Mouse (Mus musculus) erythroid progenitor cell, adult 5-6 weeks (primary cell): ENCODE measurements around the gene Veph1. TPM values are rescaled to one million over a fixed set of nuclear protein-coding genes. Genes with fewer than 3 reads are reported as not detected.

Experiments
- ATAC-seq: replicated peaks from 2 replicates; pipeline ENCODE4 v1.8.0; 2016; ENCODE audit warnings: moderate number of reproducible peaks, mild to moderate bottlenecking, moderate TSS enrichment, inconsistent platforms; ENCODE audit not compliant: poor library complexity, low FRiP score, severe bottlenecking
- total RNA-seq, 2 experiments: library from RNA; stranded (forward) in 1 of 2; stranded (reverse) in 1 of 2; fragments of 150-400 nt in 1 of 2; fragments of 186-747, 209-891 nt in 1 of 2; gene quantifications; 2 replicates each; pipeline versions ENCODE4 v1.2.3 to v1.2.4; 2015 to 2017; ENCODE audit warnings: low replicate concordance in 2 of 2

Veph1 gene
- total RNA-seq, 2 experiments from 2014 or later = not detected

GRCm38 (mm10) chr3:66131264-66131950 lies 165.2 kb downstream of the Veph1 start:
- no peak for ATAC-seq

- ATAC-seq = no peak
These were observed 166.9 kb downstream of the Veph1 start for GRCm38 (mm10) chr3:66129689-66130088.

GRCm38 (mm10) chr3:66105493-66105892 lies 191.1 kb downstream of the Veph1 start:
- no peak for ATAC-seq

- ATAC-seq = no peak
These were observed 194.1 kb downstream of the Veph1 start for GRCm38 (mm10) chr3:66102599-66102932.

GRCm38 (mm10) chr3:66101809-66102598 lies 194.6 kb downstream of the Veph1 start:
- ATAC-seq = no peak

GRCm38 (mm10) chr3:66101074-66101473 lies 195.6 kb downstream of the Veph1 start:
- ATAC-seq = no peak

- ATAC-seq = no peak
These were observed 204.9 kb downstream of the Veph1 start for GRCm38 (mm10) chr3:66091746-66092145.

GRCm38 (mm10) chr3:66087608-66088007 lies 209.0 kb downstream of the Veph1 start:
- no peak for ATAC-seq

GRCm38 (mm10) chr3:66083856-66084255 lies 212.8 kb downstream of the Veph1 start:
- ATAC-seq = no peak

- ATAC-seq = no peak
These were observed 213.2 kb downstream of the Veph1 start for GRCm38 (mm10) chr3:66083407-66083806.

GRCm38 (mm10) chr3:66082975-66083374 lies 213.7 kb downstream of the Veph1 start:
- no peak for ATAC-seq

GRCm38 (mm10) chr3:66081363-66081736 lies 215.3 kb downstream of the Veph1 start:
- no peak for ATAC-seq

- ATAC-seq = no peak
These were observed 215.8 kb downstream of the Veph1 start for GRCm38 (mm10) chr3:66080631-66081362.

- no peak for ATAC-seq
These were observed 216.8 kb downstream of the Veph1 start for GRCm38 (mm10) chr3:66079886-66080285.

GRCm38 (mm10) chr3:66078898-66079537 lies 217.6 kb downstream of the Veph1 start:
- no peak for ATAC-seq

GRCm38 (mm10) chr3:66078026-66078721 lies 218.5 kb downstream of the Veph1 start:
- no peak for ATAC-seq

- no peak for ATAC-seq
These were observed 226.4 kb downstream of the Veph1 start for GRCm38 (mm10) chr3:66070274-66070673.

- no peak for ATAC-seq
These were observed 232.8 kb downstream of the Veph1 start for GRCm38 (mm10) chr3:66063881-66064280.

- no peak for ATAC-seq
These were observed 239.7 kb downstream of the Veph1 start for GRCm38 (mm10) chr3:66056912-66057311.

- ATAC-seq = no peak
These were observed 241.0 kb downstream of the Veph1 start for GRCm38 (mm10) chr3:66055652-66056051.
